ENCODE assay signal across 14 mouse cellular contexts in genomic region chr2:169396294-169396693, GRCm38 (mm10).
DNase-seq lines count a peak whose midpoint lies in the region.
"Had no signal": no experiment of that assay in that cellular context is flagged by ENCODE, and none has a peak within 500 bp of the region (broad histone marks: within the 10 kb centered on the region; RNA-seq: fewer than 3 reads in every experiment).

No protein-coding gene starts in this region.

- intact Hi-C loops in left cerebral cortex, postnatal 36 days (cut with DNase I): no loop called here
- intact Hi-C loops in left cerebral cortex, postnatal 10 days (cut with DNase I): no loop called here

- peak; percentile 8 to 10 for DNase-seq in frontal cortex, postnatal 36 days (ENCODE audit: low spot score in 2 of 2)
- no peak for DNase-seq in frontal cortex, postnatal 25 days (ENCODE audit: low spot score in 2 of 2)
- peak; percentile 8 to 10 for DNase-seq in left cerebral cortex, postnatal 36 days (ENCODE audit: low spot score in 2 of 2)
- DNase-seq in left cerebral cortex, postnatal 10 days (ENCODE audit: extremely low spot score in 1 of 2, low spot score in 2 of 2): no peak
- peak; percentile 15 to 31 for DNase-seq in right cerebral cortex, adult 2 months (ENCODE audit: low spot score in 2 of 2)
- DNase-seq in right cerebral cortex, postnatal 25 days: no peak
- DNase-seq in T-cell, adult 2 months (ENCODE audit: low spot score): no peak
- DNase-seq: B cell, adult 2 months; cerebellum, adult 18-20 months; cerebellum, adult 9-10 months; cerebellum, postnatal 14 days; gastrocnemius, postnatal 10 days; heart, postnatal 14 days; heart, postnatal 4 days had no signal

Comparison
In these comparisons a context has a peak if more than half of its experiments do, and no peak if none do; other contexts are left out.
1. DNase-seq: peak in frontal cortex, postnatal 36 days (2 of 2), left cerebral cortex, postnatal 36 days (2 of 2) and right cerebral cortex, adult 2 months (2 of 2); none in frontal cortex, postnatal 25 days (0 of 2), left cerebral cortex, postnatal 10 days (0 of 2), right cerebral cortex, postnatal 25 days (single experiment) and T-cell, adult 2 months (single experiment).